Comparison of ENCODE assay signal across 8 mouse cellular contexts in the genomic region with DNA sequence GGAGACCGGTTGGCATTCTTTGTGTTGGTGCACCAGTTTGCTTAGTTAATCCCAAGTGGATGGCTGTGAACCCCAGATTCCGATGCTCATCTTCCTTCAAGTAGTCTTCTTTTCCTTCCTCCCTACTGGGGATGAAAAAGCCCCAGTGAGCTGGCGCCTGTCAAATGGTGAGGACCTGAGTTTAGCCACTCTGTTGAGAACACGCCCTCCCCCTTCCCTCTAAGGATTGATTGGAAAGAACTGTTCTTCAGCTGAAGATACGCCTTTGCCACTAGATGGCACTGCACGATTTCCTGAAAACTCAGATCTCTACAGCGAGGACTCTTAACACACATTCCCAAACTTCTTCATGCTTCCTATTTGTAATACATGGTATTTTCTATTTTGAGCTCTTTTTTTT. TPM values are rescaled to one million over a fixed set of nuclear protein-coding genes. Genes with fewer than 3 reads are reported as not detected.
DNase-seq lines count a peak whose midpoint lies in the region; ATAC-seq and TF ChIP-seq lines count a peak whose summit lies in the region.

No protein-coding gene starts in this region.

- TF ChIP-seq POLR2A in MEL (IDR thresholded peaks at IDR 0.05; ENCODE audit: control insufficient read depth in 1 of 2, insufficient read depth in 1 of 2, low read depth in 1 of 2, low read length in 2 of 2, poor library complexity in 1 of 2): no peak
- TF ChIP-seq POLR2A in cerebellum, adult 2 months (IDR thresholded peaks at IDR 0.05; ENCODE audit: borderline replicate concordance, insufficient read depth, low read length): no peak

- H3K4me1 ChIP-seq in MEL (ENCODE audit: control insufficient read depth in 1 of 2, insufficient read depth in 2 of 2, low read length in 2 of 2): no peaks in the 10 kb centered on the region
- peaks cover 28% of the 10 kb centered on the region for H3K4me1 ChIP-seq in cerebellum, adult 2 months (ENCODE audit: control insufficient read depth, insufficient read depth, low read length)
- H3K4me1 ChIP-seq in intestine, embryonic 16.5 days (ENCODE audit: control insufficient read depth, insufficient read depth, low read length): peaks cover 2% of the 10 kb centered on the region; the same call in 1 of the 2 replicates
- H3K4me1 ChIP-seq in limb, embryonic 12.5 days (replicated peaks): no peaks in the 10 kb centered on the region
- no peaks in the 10 kb centered on the region for H3K4me1 ChIP-seq in neural tube, embryonic 11.5 days (ENCODE audit: control insufficient read depth, insufficient read depth, low read length)

- peaks cover 0 to 6% of the 10 kb centered on the region in 2 experiments; a peak in 2 of 4 replicates for H3K36me3 ChIP-seq in MEL (ENCODE audit: control insufficient read depth in 1 of 2, insufficient read depth in 2 of 2, low read length in 2 of 2)
- H3K36me3 ChIP-seq in intestine, embryonic 16.5 days (ENCODE audit: control insufficient read depth, insufficient read depth, low read length): no peaks in the 10 kb centered on the region
- peaks cover 27% of the 10 kb centered on the region; the same call in 1 of the 2 replicates for H3K36me3 ChIP-seq in limb, embryonic 12.5 days
- H3K36me3 ChIP-seq in neural tube, embryonic 11.5 days (ENCODE audit: control insufficient read depth, insufficient read depth, low read length): no peaks in the 10 kb centered on the region; the same call in 1 of the 2 replicates

- peak; percentile 74 for TF ChIP-seq RAD21 in MEL (IDR thresholded peaks at IDR 0.05; ENCODE audit: low read depth, low read length)

- H3K4me3 ChIP-seq in MEL (ENCODE audit: control insufficient read depth in 1 of 2, insufficient read depth in 1 of 2, low read depth in 2 of 2, low read length in 2 of 2): no peak overlapping the region
- no peak overlapping the region for H3K4me3 ChIP-seq in cerebellum, adult 2 months (replicated peaks; ENCODE audit: insufficient read depth, low read depth, low read length)
- no peak overlapping the region for H3K4me3 ChIP-seq in intestine, embryonic 16.5 days (ENCODE audit: low read length)
- no peak overlapping the region for H3K4me3 ChIP-seq in limb, embryonic 12.5 days (replicated peaks)
- no peak overlapping the region for H3K4me3 ChIP-seq in neural tube, embryonic 11.5 days (ENCODE audit: low read depth, low read length)

- no peak for TF ChIP-seq EP300 in MEL (IDR thresholded peaks at IDR 0.05; ENCODE audit: low read depth in 1 of 2, low read length in 2 of 2)

- ATAC-seq in intestine, embryonic 16.5 days: peak; percentile 41; the same call in 1 of the 2 replicates
- ATAC-seq in limb, embryonic 12.5 days (ENCODE audit: insufficient number of reproducible peaks, insufficient read depth, low FRiP score, low TSS enrichment, low read depth): peak; percentile 42; the same call in 1 of the 2 replicates
- peak; percentile 48; the same call in 1 of the 2 replicates for ATAC-seq in neural tube, embryonic 11.5 days (ENCODE audit: insufficient read depth, low FRiP score, low TSS enrichment)
- no peak for ATAC-seq in activated CD4-positive, CD25-positive, alpha-beta regulatory T cell, adult 4 months

- H3K79me2 ChIP-seq in MEL (ENCODE audit: control insufficient read depth, insufficient read depth, low read length, poor library complexity): no peaks in the 10 kb centered on the region

- H3K27me3 ChIP-seq in MEL (ENCODE audit: control insufficient read depth in 1 of 2, insufficient read depth in 2 of 2, low read length in 2 of 2): no peaks in the 10 kb centered on the region
- no peaks in the 10 kb centered on the region for H3K27me3 ChIP-seq in cerebellum, adult 2 months (ENCODE audit: control insufficient read depth, insufficient read depth, low read length)
- H3K27me3 ChIP-seq in intestine, embryonic 16.5 days (replicated peaks; ENCODE audit: control insufficient read depth, insufficient read depth, low read length): no peaks in the 10 kb centered on the region
- H3K27me3 ChIP-seq in limb, embryonic 12.5 days: no peaks in the 10 kb centered on the region
- H3K27me3 ChIP-seq in neural tube, embryonic 11.5 days (ENCODE audit: control insufficient read depth, insufficient read depth, low read length): no peaks in the 10 kb centered on the region

- DNase-seq in 416B (ENCODE audit: low read depth): peak; percentile 72
- peak; percentile 62 for DNase-seq in MEL (ENCODE audit: low read depth, low spot score)
- DNase-seq in cerebellum, adult 2 months: peak; percentile 60 to 74
- peak; percentile 69 for DNase-seq in forelimb bud, embryonic 11.5 days (ENCODE audit: low read depth, low spot score)
- peak; percentile 63 for DNase-seq in neural tube, embryonic 11.5 days (ENCODE audit: low spot score)

- TF ChIP-seq CTCF in MEL (IDR thresholded peaks at IDR 0.05 in 2 of 3, conservative IDR thresholded peaks at IDR 0.05 in 1 of 3; ENCODE audit: control insufficient read depth in 1 of 3, insufficient read depth in 1 of 3, low read depth in 2 of 3, low read length in 3 of 3, poor library complexity in 1 of 3, severe bottlenecking in 1 of 3): peak; percentile 53 to 76 (median 56)
- TF ChIP-seq CTCF in cerebellum, adult 2 months (IDR thresholded peaks at IDR 0.05; ENCODE audit: borderline replicate concordance, insufficient read depth, low read depth, low read length): peak; percentile 60; the same call in 1 of the 2 replicates

- no peak overlapping the region for H3K27ac ChIP-seq in MEL (ENCODE audit: control insufficient read depth, low read depth, low read length)
- 0 out of 2 replicates have a peak overlapping the region, but pooled peaks have one; percentile 1 for H3K27ac ChIP-seq in cerebellum, adult 2 months (ENCODE audit: insufficient read depth, low read length)
- H3K27ac ChIP-seq in intestine, embryonic 16.5 days (ENCODE audit: low read length): no peak overlapping the region
- H3K27ac ChIP-seq in limb, embryonic 12.5 days: no peak overlapping the region
- no peak overlapping the region for H3K27ac ChIP-seq in neural tube, embryonic 11.5 days (ENCODE audit: low read depth, low read length)

- no peak overlapping the region for H3K9ac ChIP-seq in MEL (ENCODE audit: control insufficient read depth, low read depth, low read length, poor library complexity, severe bottlenecking)
- H3K9ac ChIP-seq in intestine, embryonic 16.5 days (ENCODE audit: low read depth, low read length): no peak overlapping the region
- H3K9ac ChIP-seq in limb, embryonic 12.5 days (replicated peaks): no peak overlapping the region
- H3K9ac ChIP-seq in neural tube, embryonic 11.5 days (ENCODE audit: low read length): no peak overlapping the region

- H3K4me2 ChIP-seq in intestine, embryonic 16.5 days (ENCODE audit: low read depth, low read length): no peak overlapping the region
- no peak overlapping the region for H3K4me2 ChIP-seq in limb, embryonic 12.5 days
- H3K4me2 ChIP-seq in neural tube, embryonic 11.5 days (ENCODE audit: low read depth): no peak overlapping the region

- H3K9me3 ChIP-seq in MEL (replicated peaks; ENCODE audit: insufficient read depth, low read length): no peaks in the 10 kb centered on the region
- no peaks in the 10 kb centered on the region for H3K9me3 ChIP-seq in intestine, embryonic 16.5 days (ENCODE audit: control insufficient read depth, low read length)
- no peaks in the 10 kb centered on the region for H3K9me3 ChIP-seq in limb, embryonic 12.5 days
- no peaks in the 10 kb centered on the region for H3K9me3 ChIP-seq in neural tube, embryonic 11.5 days (ENCODE audit: control insufficient read depth, low read length)

- WGBS in cerebellum, adult 2 months: 23% methylated on average over 7 of the region's 7 CpGs
- WGBS in intestine, embryonic 16.5 days: 21% methylated on average over 7 of the region's 7 CpGs
- WGBS in limb, embryonic 12.5 days: 26% methylated on average over 7 of the region's 7 CpGs
- 35% methylated on average over 7 of the region's 7 CpGs for WGBS in neural tube, embryonic 11.5 days

TF ChIP-seq in MEL, 35 proteins besides CTCF, POLR2A, EP300 and RAD21 (continues in another document):
- TF ChIP-seq ELF1 (IDR thresholded peaks at IDR 0.05; ENCODE audit: low read depth, low read length) (no peak), NELFE (IDR thresholded peaks at IDR 0.05; ENCODE audit: low read depth, low read length) (no peak), USF2 (IDR thresholded peaks at IDR 0.05; ENCODE audit: borderline replicate concordance in 1 of 2, insufficient read depth in 1 of 2, low read depth in 1 of 2, low read length in 2 of 2) (no peak), ZC3H11A (IDR thresholded peaks at IDR 0.05; ENCODE audit: low read depth, low read length) (peak; percentile 45), SMC3 (IDR thresholded peaks at IDR 0.05; ENCODE audit: low read depth, low read length) (peak; percentile 78), TCF12 (IDR thresholded peaks at IDR 0.05; ENCODE audit: low read depth, low read length) (no peak), UBTF (IDR thresholded peaks at IDR 0.05; ENCODE audit: borderline replicate concordance, insufficient read depth, low read depth, low read length) (no peak), MAX (IDR thresholded peaks at IDR 0.05; ENCODE audit: low read length) (no peak), ZMIZ1 (IDR thresholded peaks at IDR 0.05; ENCODE audit: low read depth, low read length) (no peak), ETS1 (IDR thresholded peaks at IDR 0.05; ENCODE audit: low read depth, low read length) (no peak), CHD2 (IDR thresholded peaks at IDR 0.05; ENCODE audit: low read length) (no peak)

RNA-seq across cellular contexts. Expression of a gene that starts 29.1 kb away (rescaled TPM):
- 2.6 and 3.1 TPM in 2 replicates for total RNA-seq in MEL (2012; rRNA removed)
- polyA plus RNA-seq in MEL (2012; ENCODE audit: insufficient read depth in 1 of 2, insufficient read length in 2 of 2, low read depth in 1 of 2, low replicate concordance in 2 of 2, missing spikeins in 1 of 2): 100 to 1,000 TPM in 1 of 2 experiments, 10 to 100 TPM in 1; 33.7 to 124 TPM
- 21.2 and 24.7 TPM in 2 replicates for polyA plus RNA-seq in cerebellum, adult 2 months (2012; rRNA removed)
- 21.8 and 23.6 TPM in 2 replicates for polyA plus RNA-seq in intestine, embryonic 16.5 days (2015; fragmentation: Nextera tagmentation; extraction: Ambion mirVana)
- polyA plus RNA-seq in limb, embryonic 12.5 days (2016; fragmentation: Nextera tagmentation; extraction: Ambion mirVana): 20.3 and 26.1 TPM in 2 replicates
- polyA plus RNA-seq in neural tube, embryonic 11.5 days (2014; fragmentation: Nextera tagmentation; extraction: Ambion mirVana): 28.1 and 32.9 TPM in 2 replicates
- 10 to 100 TPM; 17.8 to 24.4 TPM for polyA plus RNA-seq in activated CD4-positive, CD25-positive, alpha-beta regulatory T cell, adult 4 months (2017; shearing (Covaris generic))

RNA-seq across cellular contexts. Expression of a gene that starts 29.2 kb away (rescaled TPM):
- 45.3 and 51.7 TPM in 2 replicates for total RNA-seq in MEL (2012; rRNA removed)
- polyA plus RNA-seq in MEL (2012; ENCODE audit: insufficient read depth in 1 of 2, insufficient read length in 2 of 2, low read depth in 1 of 2, low replicate concordance in 2 of 2, missing spikeins in 1 of 2): 10 to 100 TPM in 1 of 2 experiments, not detected in 1; 44.4 TPM
- 77.0 and 81.3 TPM in 2 replicates for polyA plus RNA-seq in cerebellum, adult 2 months (2012; rRNA removed)
- polyA plus RNA-seq in intestine, embryonic 16.5 days (2015; fragmentation: Nextera tagmentation; extraction: Ambion mirVana): 43.1 and 47.0 TPM in 2 replicates
- 50.7 and 52.7 TPM in 2 replicates for polyA plus RNA-seq in limb, embryonic 12.5 days (2016; fragmentation: Nextera tagmentation; extraction: Ambion mirVana)
- 63.5 and 69.8 TPM in 2 replicates for polyA plus RNA-seq in neural tube, embryonic 11.5 days (2014; fragmentation: Nextera tagmentation; extraction: Ambion mirVana)
- polyA plus RNA-seq in activated CD4-positive, CD25-positive, alpha-beta regulatory T cell, adult 4 months (2017; shearing (Covaris generic)): 10 to 100 TPM; 31.9 to 37.4 TPM
